Mouse (Mus musculus): ENCODE data around the gene Rnf111. TPM values are rescaled to one million over a fixed set of nuclear protein-coding genes. Genes with fewer than 3 reads are reported as not detected.
"Not testable (repeated sequence)": the region's sequence is repeated elsewhere in the genome, so short reads cannot be mapped to it uniquely, and the experiment has no call there.

Rnf111 gene
- polyA plus RNA-seq (2011; ENCODE audit: insufficient read length, low read depth, missing spikeins), result 39.2 and 45.3 TPM in 2 replicates

GRCm38 (mm10) chr9:70503626-70504041, at the start of gene Rnf111:
TSS of gene Rnf111 (minus strand) at chr9:70503725.
- TF ChIP-seq CTCF (IDR thresholded peaks at IDR 0.05; ENCODE audit: borderline replicate concordance, insufficient read depth, low read length) (no peak), POLR2A (IDR thresholded peaks at IDR 0.05; ENCODE audit: low read depth, low read length) (peak; percentile 87)
- no peaks in the 10 kb centered on the region for H3K4me1 ChIP-seq (ENCODE audit: control insufficient read depth, insufficient read depth, low read length)
- H3K27ac ChIP-seq (ENCODE audit: insufficient read depth, low read length), result peak within 1 kb of the TSS; percentile 99
- H3K4me3 ChIP-seq (ENCODE audit: insufficient read depth, low read length), result peak within 1 kb of the TSS; percentile 88

- H3K4me3 ChIP-seq (ENCODE audit: insufficient read depth, low read length); H3K27ac ChIP-seq (ENCODE audit: insufficient read depth, low read length); H3K4me1 ChIP-seq (ENCODE audit: control insufficient read depth, insufficient read depth, low read length): not testable (repeated sequence)
These were observed 48.7 kb upstream of the Rnf111 start for GRCm38 (mm10) chr9:70552233-70552632.

- TF ChIP-seq CTCF (IDR thresholded peaks at IDR 0.05; ENCODE audit: borderline replicate concordance, insufficient read depth, low read length) (no peak), POLR2A (IDR thresholded peaks at IDR 0.05; ENCODE audit: low read depth, low read length) (no peak)
These were observed 48.0 kb upstream of the Rnf111 start for GRCm38 (mm10) chr9:70551524-70551923.

GRCm38 (mm10) chr9:70548304-70548703, 44.8 kb upstream of the Rnf111 start:
- H3K27ac ChIP-seq (ENCODE audit: insufficient read depth, low read length), result no peak overlapping the region; the same call in 1 of the 2 replicates
- no peak for TF ChIP-seq CTCF (IDR thresholded peaks at IDR 0.05; ENCODE audit: borderline replicate concordance, insufficient read depth, low read length)
- no peak for TF ChIP-seq POLR2A (IDR thresholded peaks at IDR 0.05; ENCODE audit: low read depth, low read length)
- no peak overlapping the region for H3K4me3 ChIP-seq (ENCODE audit: insufficient read depth, low read length)
- H3K4me1 ChIP-seq (ENCODE audit: control insufficient read depth, insufficient read depth, low read length), result no peaks in the 10 kb centered on the region

More at GRCm38 (mm10) chr9:70551524-70551923, 48.0 kb upstream of the Rnf111 start:
- H3K27ac ChIP-seq (ENCODE audit: insufficient read depth, low read length), result no peak overlapping the region
- no peaks in the 10 kb centered on the region for H3K4me1 ChIP-seq (ENCODE audit: control insufficient read depth, insufficient read depth, low read length)
- H3K4me3 ChIP-seq (ENCODE audit: insufficient read depth, low read length), result no peak overlapping the region

GRCm38 (mm10) chr9:70546576-70546975, 43.1 kb upstream of the Rnf111 start:
- not testable (repeated sequence) for H3K27ac ChIP-seq (ENCODE audit: insufficient read depth, low read length); H3K4me1 ChIP-seq (ENCODE audit: control insufficient read depth, insufficient read depth, low read length); H3K4me3 ChIP-seq (ENCODE audit: insufficient read depth, low read length)

GRCm38 (mm10) chr9:70544831-70545230, 41.3 kb upstream of the Rnf111 start:
- Histone ChIP-seq H3K27ac (ENCODE audit: insufficient read depth, low read length) (no peak overlapping the region), H3K4me1 (ENCODE audit: control insufficient read depth, insufficient read depth, low read length) (no peaks in the 10 kb centered on the region), H3K4me3 (ENCODE audit: insufficient read depth, low read length) (no peak overlapping the region)
- TF ChIP-seq CTCF (IDR thresholded peaks at IDR 0.05; ENCODE audit: borderline replicate concordance, insufficient read depth, low read length), result no peak
- no peak for TF ChIP-seq POLR2A (IDR thresholded peaks at IDR 0.05; ENCODE audit: low read depth, low read length)

- no peaks in the 10 kb centered on the region for H3K4me1 ChIP-seq (ENCODE audit: control insufficient read depth, insufficient read depth, low read length)
- H3K4me3 ChIP-seq (ENCODE audit: insufficient read depth, low read length), result peak overlapping the region; percentile 42
- H3K27ac ChIP-seq (ENCODE audit: insufficient read depth, low read length), result no peak overlapping the region
- TF ChIP-seq CTCF (IDR thresholded peaks at IDR 0.05; ENCODE audit: borderline replicate concordance, insufficient read depth, low read length) (no peak), POLR2A (IDR thresholded peaks at IDR 0.05; ENCODE audit: low read depth, low read length) (no peak)
These were observed 40.5 kb upstream of the Rnf111 start for GRCm38 (mm10) chr9:70543985-70544384.

- peak overlapping the region; percentile 98 for H3K27ac ChIP-seq (ENCODE audit: insufficient read depth, low read length)
- no peaks in the 10 kb centered on the region for H3K4me1 ChIP-seq (ENCODE audit: control insufficient read depth, insufficient read depth, low read length)
- no peak for TF ChIP-seq POLR2A (IDR thresholded peaks at IDR 0.05; ENCODE audit: low read depth, low read length)
- TF ChIP-seq CTCF (IDR thresholded peaks at IDR 0.05; ENCODE audit: borderline replicate concordance, insufficient read depth, low read length), result no peak
- H3K4me3 ChIP-seq (ENCODE audit: insufficient read depth, low read length), result peak overlapping the region; percentile 94
These were observed 39.7 kb upstream of the Rnf111 start for GRCm38 (mm10) chr9:70543048-70543880.

- H3K4me1 ChIP-seq (ENCODE audit: control insufficient read depth, insufficient read depth, low read length), result no peaks in the 10 kb centered on the region
- TF ChIP-seq POLR2A (IDR thresholded peaks at IDR 0.05; ENCODE audit: low read depth, low read length) (peak; percentile 73), CTCF (IDR thresholded peaks at IDR 0.05; ENCODE audit: borderline replicate concordance, insufficient read depth, low read length) (no peak)
- peak within 1 kb of the TSS; percentile 98 for H3K27ac ChIP-seq (ENCODE audit: insufficient read depth, low read length)
- peak within 1 kb of the TSS; percentile 94 for H3K4me3 ChIP-seq (ENCODE audit: insufficient read depth, low read length)
These were observed 38.9 kb upstream of the Rnf111 start, which contains the start of gene Sltm for GRCm38 (mm10) chr9:70542305-70543041. TSS of gene Sltm (plus strand) at chr9:70542754.

- no peak overlapping the region for H3K27ac ChIP-seq (ENCODE audit: insufficient read depth, low read length)
These were observed 38.1 kb upstream of the Rnf111 start for GRCm38 (mm10) chr9:70541584-70541983.

More at GRCm38 (mm10) chr9:70541584-70541983, 38.1 kb upstream of the Rnf111 start:
- no peaks in the 10 kb centered on the region for H3K4me1 ChIP-seq (ENCODE audit: control insufficient read depth, insufficient read depth, low read length)
- 0 out of 2 replicates have a peak overlapping the region, but pooled peaks have one; percentile 9 for H3K4me3 ChIP-seq (ENCODE audit: insufficient read depth, low read length)
- TF ChIP-seq CTCF (IDR thresholded peaks at IDR 0.05; ENCODE audit: borderline replicate concordance, insufficient read depth, low read length) (no peak), POLR2A (IDR thresholded peaks at IDR 0.05; ENCODE audit: low read depth, low read length) (no peak)

Measured in embryonic fibroblast, embryonic 13.5 days (primary cell).